Mouse (Mus musculus) stomach, embryonic 14.5 days (tissue): ENCODE data around the gene Narf. TPM values are rescaled to one million over a fixed set of nuclear protein-coding genes. Genes with fewer than 3 reads are reported as not detected.
A peak's percentile ranks its signal among the peaks of the same experiment; 100 is the strongest.

Source experiments
- ATAC-seq: fragments of 200-750 bp; cut with Nextera tagmentation; 2 replicates; pipeline ENCODE4 v1.8.0; 2017; ENCODE audit warnings: low read depth, moderate TSS enrichment; ENCODE audit not compliant: insufficient number of reproducible peaks, insufficient read depth, low FRiP score
- H3K27ac ChIP-seq: fragments of 300-500 bp; sonication (generic); 2 replicates; pipeline ENCODE4 v1.5.1; 2014; ENCODE audit warnings: mild to moderate bottlenecking, low read length, moderate library complexity, mixed read lengths
- H3K27me3 ChIP-seq: fragments of 300-500 bp; sonication (generic); 2 replicates; pipeline ENCODE4 v1.6.1; 2014; ENCODE audit warnings: low read length, control low read depth, mixed read lengths; ENCODE audit not compliant: control insufficient read depth, insufficient read depth
- H3K36me3 ChIP-seq: fragments of 300-500 bp; sonication (generic); 2 replicates; pipeline ENCODE4 v1.6.1; 2014; ENCODE audit warnings: mild to moderate bottlenecking, control low read depth, low read length, moderate library complexity, mixed read lengths; ENCODE audit not compliant: control insufficient read depth, insufficient read depth
- H3K4me1 ChIP-seq: fragments of 300-500 bp; sonication (generic); 2 replicates; pipeline ENCODE4 v1.6.1; 2014; ENCODE audit warnings: low read length, control low read depth, mixed read lengths; ENCODE audit not compliant: control insufficient read depth, insufficient read depth
- H3K4me2 ChIP-seq: fragments of 300-500 bp; sonication (generic); replicated peaks from 2 replicates; pipeline ENCODE4 v1.6.1; 2014; ENCODE audit warnings: low read depth, low read length, control low read depth
- H3K4me3 ChIP-seq: fragments of 300-500 bp; sonication (generic); 2 replicates; pipeline ENCODE4 v1.5.1; 2014; ENCODE audit warnings: low read depth, low read length, control low read depth
- H3K9ac ChIP-seq: fragments of 300-500 bp; sonication (generic); replicated peaks from 2 replicates; pipeline ENCODE4 v1.6.1; 2014; ENCODE audit warnings: low read depth, mild to moderate bottlenecking, control low read depth, low read length, moderate library complexity, mixed read lengths
- H3K9me3 ChIP-seq: fragments of 300-500 bp; sonication (generic); 2 replicates; pipeline ENCODE4 v1.6.1; 2016; ENCODE audit warnings: low read depth, low read length, control low read depth; ENCODE audit not compliant: control insufficient read depth
- WGBS: fragments of 180-500 bp; shearing (Covaris S2); extraction: QIAGEN DNeasy Blood & Tissue Kit; methylation state at CpG from one replicate; pipeline ENCODE4 v1.1.7; 2014; 5-methylcytosine and 5-hydroxymethylcytosine counted together
- polyA plus RNA-seq: library from polyadenylated mRNA; unstranded; fragments of >200 nt; fragmentation: Nextera tagmentation; extraction: Ambion mirVana; gene quantifications from 2 replicates; pipeline ENCODE4 v1.2.1, GENCODE M21; 2014

Narf gene
- polyA plus RNA-seq, 1 experiment from 2014 or later, result 43.2 TPM

- no peak for ATAC-seq
- Histone ChIP-seq H3K9ac (no peak overlapping the region), H3K4me2 (peak overlapping the region; percentile 72), H3K27ac (peak overlapping the region; percentile 44; the same call in 1 of the 2 replicates), H3K4me1 (0 out of 2 replicates have a peak, but pooled peaks cover 4% of the 10 kb centered on the region), H3K4me3 (peak overlapping the region; percentile 72), H3K9me3 (no peaks in the 10 kb centered on the region), H3K36me3 (peaks cover 6% of the 10 kb centered on the region), H3K27me3 (no peaks in the 10 kb centered on the region)
- WGBS, result 0% methylated on average over 5 of the region's 5 CpGs
Measured at GRCm38 (mm10) chr11:121203859-121204160, 33.2 kb upstream of the Narf start.

- H3K36me3 ChIP-seq, result peaks cover 6% of the 10 kb centered on the region
- ATAC-seq, result peak; percentile 99
- H3K9ac ChIP-seq, result peak within 1 kb of the TSS; percentile 58
- H3K4me1 ChIP-seq, result 0 out of 2 replicates have a peak, but pooled peaks cover 4% of the 10 kb centered on the region
- H3K4me2 ChIP-seq, result peak within 1 kb of the TSS; percentile 72
- no peaks in the 10 kb centered on the region for H3K9me3 ChIP-seq
- peak within 1 kb of the TSS; percentile 72 for H3K4me3 ChIP-seq
- H3K27me3 ChIP-seq, result no peaks in the 10 kb centered on the region
- WGBS, result under 1% methylated on average over 69 of the region's 70 CpGs
- H3K27ac ChIP-seq, result peak within 1 kb of the TSS; percentile 58
Measured at GRCm38 (mm10) chr11:121204161-121205006, 32.7 kb upstream of the Narf start, which contains the start of the genes Hexdc and Ogfod3. TSS of gene Hexdc (plus strand) at chr11:121204433. TSS of gene Ogfod3 (minus strand) at chr11:121204711.

- ATAC-seq, result no peak
- Histone ChIP-seq H3K36me3 (peaks cover 25% of the 10 kb centered on the region), H3K4me1 (no peaks in the 10 kb centered on the region), H3K27ac (no peak overlapping the region), H3K4me3 (no peak overlapping the region), H3K4me2 (no peak overlapping the region), H3K9ac (no peak overlapping the region), H3K27me3 (no peaks in the 10 kb centered on the region), H3K9me3 (no peaks in the 10 kb centered on the region)
- WGBS, result 92% methylated on average over 3 of the region's 3 CpGs
Measured at GRCm38 (mm10) chr11:121216831-121217230, 20.2 kb upstream of the Narf start.

GRCm38 (mm10) chr11:121219776-121220175 is 17.3 kb upstream of the Narf start:
- Histone ChIP-seq H3K4me2 (no peak overlapping the region), H3K4me3 (no peak overlapping the region), H3K27ac (no peak overlapping the region), H3K4me1 (no peaks in the 10 kb centered on the region), H3K36me3 (peaks cover 52% of the 10 kb centered on the region), H3K9ac (no peak overlapping the region), H3K9me3 (no peaks in the 10 kb centered on the region), H3K27me3 (no peaks in the 10 kb centered on the region)
- WGBS, result 90% methylated on average over 11 of the region's 11 CpGs
- no peak for ATAC-seq

GRCm38 (mm10) chr11:121220771-121221170 is 16.3 kb upstream of the Narf start:
- H3K27ac ChIP-seq, result no peak overlapping the region
- no peak overlapping the region for H3K9ac ChIP-seq
- no peaks in the 10 kb centered on the region for H3K27me3 ChIP-seq
- H3K4me2 ChIP-seq, result no peak overlapping the region
- H3K9me3 ChIP-seq, result no peaks in the 10 kb centered on the region
- WGBS, result 76% methylated on average over 5 of the region's 5 CpGs
- H3K4me3 ChIP-seq, result no peak overlapping the region
- peaks cover 58% of the 10 kb centered on the region for H3K36me3 ChIP-seq
- no peaks in the 10 kb centered on the region for H3K4me1 ChIP-seq
- ATAC-seq, result no peak

GRCm38 (mm10) chr11:121221321-121222010 is 15.6 kb upstream of the Narf start:
- no peaks in the 10 kb centered on the region for H3K9me3 ChIP-seq
- no peak overlapping the region for H3K4me3 ChIP-seq
- H3K4me1 ChIP-seq, result peaks cover 4% of the 10 kb centered on the region; the same call in 1 of the 2 replicates
- no peak for ATAC-seq
- H3K27me3 ChIP-seq, result no peaks in the 10 kb centered on the region
- no peak overlapping the region for H3K4me2 ChIP-seq
- no peak overlapping the region for H3K27ac ChIP-seq
- no peak overlapping the region for H3K9ac ChIP-seq
- H3K36me3 ChIP-seq, result peaks cover 62% of the 10 kb centered on the region
- 91% methylated on average over 6 of the region's 6 CpGs for WGBS

- peak overlapping the region; percentile 47 for H3K9ac ChIP-seq
- peak overlapping the region; percentile 72; the same call in 1 of the 2 replicates for H3K27ac ChIP-seq
- H3K4me1 ChIP-seq, result peaks cover 15% of the 10 kb centered on the region
- peak overlapping the region; percentile 67 for H3K4me3 ChIP-seq
- H3K36me3 ChIP-seq, result peaks cover 27% of the 10 kb centered on the region
- peak overlapping the region; percentile 75 for H3K4me2 ChIP-seq
- WGBS, result 26% methylated on average over 21 of the region's 21 CpGs
- no peaks in the 10 kb centered on the region for H3K27me3 ChIP-seq
- no peaks in the 10 kb centered on the region for H3K9me3 ChIP-seq
- ATAC-seq, result peak; percentile 10; the same call in 1 of the 2 replicates
Measured at GRCm38 (mm10) chr11:121228129-121229017, 8.7 kb upstream of the Narf start.

- Histone ChIP-seq H3K27me3 (no peaks in the 10 kb centered on the region), H3K4me3 (peak within 1 kb of the TSS; percentile 67), H3K4me1 (peaks cover 15% of the 10 kb centered on the region), H3K36me3 (peaks cover 21% of the 10 kb centered on the region), H3K9me3 (no peaks in the 10 kb centered on the region), H3K9ac (peak within 1 kb of the TSS; percentile 47), H3K27ac (peak within 1 kb of the TSS; percentile 72; the same call in 1 of the 2 replicates), H3K4me2 (peak within 1 kb of the TSS; percentile 75)
- ATAC-seq, result peak; percentile 90
- under 1% methylated on average over 23 of the region's 23 CpGs for WGBS
Measured at GRCm38 (mm10) chr11:121229018-121229439, 8.0 kb upstream of the Narf start, which contains the start of gene Cybc1. TSS of gene Cybc1 (minus strand) at chr11:121229322.
